Mouse (Mus musculus) MEL (cell line): Measurements from ENCODE around the gene Nup205. TPM values are rescaled to one million over a fixed set of nuclear protein-coding genes. Genes with fewer than 3 reads are reported as not detected.

Experiments
- DNase-seq: peaks from one replicate; pipeline ENCODE4 v3.0.0; 2011; ENCODE audit warnings: low read depth, low spot score
- H3K27ac ChIP-seq: 2 replicates; pipeline ENCODE4 v1.5.1; 2012; ENCODE audit warnings: low read depth, mild to moderate bottlenecking, control low read depth, low read length, moderate library complexity; ENCODE audit not compliant: control insufficient read depth
- H3K27me3 ChIP-seq, 2 experiments: fragments of 150-350 bp in 1 of 2; sonication (generic) in 1 of 2; 2 replicates each; pipeline ENCODE4 v1.6.1; 2012; ENCODE audit warnings: low read length in 2 of 2, mild to moderate bottlenecking in 2 of 2, improper control_type of control experiment in 1 of 2, moderate library complexity in 1 of 2; ENCODE audit not compliant: insufficient read depth in 2 of 2, control insufficient read depth in 1 of 2
- H3K36me3 ChIP-seq, 2 experiments: 2 replicates each; pipeline ENCODE4 v1.6.1; 2012 to 2014; ENCODE audit warnings: low read length in 2 of 2, improper control_type of control experiment in 1 of 2, inconsistent platforms in 1 of 2, mild to moderate bottlenecking in 1 of 2; ENCODE audit not compliant: insufficient read depth in 2 of 2, control insufficient read depth in 1 of 2
- H3K4me1 ChIP-seq, 2 experiments: fragments of 150-350 bp in 1 of 2; sonication (generic) in 1 of 2; 2 replicates each; pipeline ENCODE4 v1.6.1; 2012; ENCODE audit warnings: low read length in 2 of 2, improper control_type of control experiment in 1 of 2, mild to moderate bottlenecking in 1 of 2; ENCODE audit not compliant: insufficient read depth in 2 of 2, control insufficient read depth in 1 of 2
- H3K4me3 ChIP-seq, 2 experiments: fragments of 150-350 bp in 1 of 2; sonication (generic) in 1 of 2; 2 replicates each; pipeline ENCODE4 v1.5.1; 2012; ENCODE audit warnings: low read depth in 2 of 2, low read length in 2 of 2, mild to moderate bottlenecking in 2 of 2, moderate library complexity in 2 of 2, control low read depth in 1 of 2, improper control_type of control experiment in 1 of 2; ENCODE audit not compliant: control insufficient read depth in 1 of 2, insufficient read depth in 1 of 2
- H3K79me2 ChIP-seq: 2 replicates; pipeline ENCODE4 v1.6.1; 2012; ENCODE audit warnings: mild to moderate bottlenecking, low read length, moderate library complexity; ENCODE audit not compliant: control insufficient read depth, poor library complexity, insufficient read depth
- H3K9ac ChIP-seq: 2 replicates; pipeline ENCODE4 v1.6.1; 2012; ENCODE audit warnings: low read depth, mild to moderate bottlenecking, control low read depth, low read length, moderate library complexity; ENCODE audit not compliant: control insufficient read depth, poor library complexity, severe bottlenecking
- H3K9me3 ChIP-seq: fragments of 150-350 bp; sonication (generic); replicated peaks from 2 replicates; pipeline ENCODE4 v1.6.1; 2012; ENCODE audit warnings: mild to moderate bottlenecking, low read length, improper control_type of control experiment, moderate library complexity; ENCODE audit not compliant: insufficient read depth
- CHD2 ChIP-seq: IDR thresholded peaks from 2 replicates; pipeline ENCODE4 v1.6.1; 2011; ENCODE audit warnings: low read length, improper control_type of control experiment
- CTCF ChIP-seq, 3 experiments: IDR thresholded peaks in 2 of 3; conservative IDR thresholded peaks in 1 of 3; 2 replicates each; pipeline ENCODE4 v1.5.1; 2011 to 2012; ENCODE audit warnings: low read length in 3 of 3, low read depth in 2 of 3, mild to moderate bottlenecking in 2 of 3, improper control_type of control experiment in 1 of 3, inconsistent platforms in 1 of 3, mixed read lengths in 1 of 3, moderate library complexity in 1 of 3; ENCODE audit not compliant: control insufficient read depth in 1 of 3, insufficient read depth in 1 of 3, poor library complexity in 1 of 3, severe bottlenecking in 1 of 3
- E2F4 ChIP-seq: IDR thresholded peaks from 2 replicates; pipeline ENCODE4 v1.6.1; 2011; ENCODE audit warnings: low read depth, low read length, improper control_type of control experiment, borderline replicate concordance
- ELF1 ChIP-seq: IDR thresholded peaks from 2 replicates; pipeline ENCODE4 v1.6.1; 2014; ENCODE audit warnings: low read depth, mild to moderate bottlenecking, inconsistent platforms, low read length, improper control_type of control experiment, moderate library complexity
- EP300 ChIP-seq, 2 experiments: IDR thresholded peaks; 2 replicates each; pipeline ENCODE4 v1.6.1; 2011; ENCODE audit warnings: improper control_type of control experiment in 2 of 2, low read length in 2 of 2, low read depth in 1 of 2, mild to moderate bottlenecking in 1 of 2
- GABPA ChIP-seq: IDR thresholded peaks from 2 replicates; pipeline ENCODE4 v1.6.1; 2012; ENCODE audit warnings: low read depth, mild to moderate bottlenecking, inconsistent platforms, low read length, improper control_type of control experiment, moderate library complexity
- GATA1 ChIP-seq: IDR thresholded peaks from 2 replicates; pipeline ENCODE4 v1.6.1; 2011; ENCODE audit warnings: low read depth, low read length, improper control_type of control experiment
- HCFC1 ChIP-seq: IDR thresholded peaks from 2 replicates; pipeline ENCODE4 v1.6.1; 2012; ENCODE audit warnings: low read depth, mild to moderate bottlenecking, inconsistent platforms, low read length, improper control_type of control experiment, moderate library complexity
- JUND ChIP-seq: IDR thresholded peaks from 2 replicates; pipeline ENCODE4 v1.6.1; 2011; ENCODE audit warnings: low read depth, mild to moderate bottlenecking, improper control_type of control experiment, low read length
- KAT2A ChIP-seq: conservative IDR thresholded peaks from 2 replicates; pipeline ENCODE4 v1.6.1; 2012; ENCODE audit warnings: low read depth, low read length, improper control_type of control experiment, inconsistent platforms
- MAFK ChIP-seq: IDR thresholded peaks from 2 replicates; pipeline ENCODE4 v1.6.1; 2011; ENCODE audit warnings: low read depth, mild to moderate bottlenecking, low read length, improper control_type of control experiment, borderline replicate concordance
- MAX ChIP-seq: IDR thresholded peaks from 2 replicates; pipeline ENCODE4 v1.6.1; 2011; ENCODE audit warnings: low read length, improper control_type of control experiment
- MAZ ChIP-seq: IDR thresholded peaks from 2 replicates; pipeline ENCODE4 v1.6.1; 2012; ENCODE audit warnings: low read depth, mild to moderate bottlenecking, inconsistent platforms, low read length, improper control_type of control experiment
- MXI1 ChIP-seq: IDR thresholded peaks from 2 replicates; pipeline ENCODE4 v1.6.1; 2011; ENCODE audit warnings: mild to moderate bottlenecking, low read depth, low read length, improper control_type of control experiment
- MYB ChIP-seq: IDR thresholded peaks from 2 replicates; pipeline ENCODE4 v1.6.1; 2011; ENCODE audit warnings: mild to moderate bottlenecking, low read depth, low read length, improper control_type of control experiment
- MYC ChIP-seq: IDR thresholded peaks from 2 replicates; pipeline ENCODE4 v1.6.1; 2011; ENCODE audit warnings: low read depth, mild to moderate bottlenecking, low read length, improper control_type of control experiment, moderate library complexity
- NELFE ChIP-seq: IDR thresholded peaks from 2 replicates; pipeline ENCODE4 v1.6.1; 2011; ENCODE audit warnings: low read depth, low read length, improper control_type of control experiment
- NRF1 ChIP-seq: IDR thresholded peaks from 2 replicates; pipeline ENCODE4 v1.6.1; 2014; ENCODE audit warnings: low read depth, mild to moderate bottlenecking, inconsistent platforms, low read length, improper control_type of control experiment, moderate library complexity; ENCODE audit not compliant: poor library complexity, insufficient read depth, severe bottlenecking
- POLR2A ChIP-seq, 2 experiments: IDR thresholded peaks; 2 replicates each; pipeline ENCODE4 v1.6.1; 2011 to 2012; ENCODE audit warnings: low read length in 2 of 2, mild to moderate bottlenecking in 2 of 2, control low read depth in 1 of 2, improper control_type of control experiment in 1 of 2, low read depth in 1 of 2, moderate library complexity in 1 of 2; ENCODE audit not compliant: control insufficient read depth in 1 of 2, insufficient read depth in 1 of 2, poor library complexity in 1 of 2
- RAD21 ChIP-seq: IDR thresholded peaks from 2 replicates; pipeline ENCODE4 v1.6.1; 2011; ENCODE audit warnings: mild to moderate bottlenecking, low read depth, low read length, improper control_type of control experiment
- RCOR1 ChIP-seq: IDR thresholded peaks from 2 replicates; pipeline ENCODE4 v1.6.1; 2012; ENCODE audit warnings: low read depth, mild to moderate bottlenecking, inconsistent platforms, low read length, improper control_type of control experiment
- SIN3A ChIP-seq: IDR thresholded peaks from 2 replicates; pipeline ENCODE4 v1.6.1; 2012; ENCODE audit warnings: low read length, improper control_type of control experiment, inconsistent platforms
- SMC3 ChIP-seq: IDR thresholded peaks from 2 replicates; pipeline ENCODE4 v1.6.1; 2011; ENCODE audit warnings: low read depth, low read length, improper control_type of control experiment
- TBP ChIP-seq: IDR thresholded peaks from 2 replicates; pipeline ENCODE4 v1.8.0; 2011; ENCODE audit warnings: low read depth, low read length, improper control_type of control experiment
- TCF12 ChIP-seq: IDR thresholded peaks from 2 replicates; pipeline ENCODE4 v1.6.1; 2014; ENCODE audit warnings: low read depth, mild to moderate bottlenecking, inconsistent platforms, low read length, improper control_type of control experiment, moderate library complexity
- UBTF ChIP-seq: IDR thresholded peaks from 2 replicates; pipeline ENCODE4 v1.6.1; 2012; ENCODE audit warnings: low read depth, mild to moderate bottlenecking, inconsistent platforms, low read length, improper control_type of control experiment, moderate library complexity, borderline replicate concordance; ENCODE audit not compliant: insufficient read depth
- USF1 ChIP-seq: IDR thresholded peaks from 2 replicates; pipeline ENCODE4 v1.6.1; 2014; ENCODE audit warnings: low read depth, mild to moderate bottlenecking, inconsistent platforms, low read length, improper control_type of control experiment, moderate library complexity
- USF2 ChIP-seq, 2 experiments: IDR thresholded peaks; 2 replicates each; pipeline ENCODE4 v1.6.1; 2011 to 2012; ENCODE audit warnings: improper control_type of control experiment in 2 of 2, low read length in 2 of 2, borderline replicate concordance in 1 of 2, inconsistent platforms in 1 of 2, low read depth in 1 of 2, mild to moderate bottlenecking in 1 of 2; ENCODE audit not compliant: insufficient read depth in 1 of 2
- ZC3H11A ChIP-seq: IDR thresholded peaks from 2 replicates; pipeline ENCODE4 v1.6.1; 2012; ENCODE audit warnings: low read depth, mild to moderate bottlenecking, inconsistent platforms, low read length, improper control_type of control experiment
- ZNF384 ChIP-seq: IDR thresholded peaks from 2 replicates; pipeline ENCODE4 v1.6.1; 2012; ENCODE audit warnings: low read depth, mild to moderate bottlenecking, inconsistent platforms, low read length, improper control_type of control experiment
- polyA plus RNA-seq, 2 experiments: library from polyadenylated mRNA; stranded (reverse) in 1 of 2; unstranded in 1 of 2; fragments of >175 nt in 1 of 2; fragments of >200 nt in 1 of 2; gene quantifications; 2 replicates each; pipeline versions ENCODE4 v1.2.1 to v1.2.4; 2012; ENCODE audit warnings: low replicate concordance in 2 of 2, low read depth in 1 of 2; ENCODE audit not compliant: insufficient read length in 2 of 2, insufficient read depth in 1 of 2, missing spikeins in 1 of 2
- total RNA-seq: library from RNA; depleted of rRNA; stranded (reverse); fragments of 300-350 nt; gene quantifications from 2 replicates; pipeline ENCODE4 v1.2.3, GENCODE M21; 2012

Gene Nup205
- total and polyA plus RNA-seq, 3 experiments: 32.1 to 89.3 (median 82.9) TPM

GRCm38 (mm10) chr6:35251807-35252476, 74.7 kb downstream of the Nup205 start (continued):
- TF ChIP-seq UBTF: no peak
- no peak for TF ChIP-seq RAD21
- no peak for TF ChIP-seq GABPA
- no peak for TF ChIP-seq E2F4
- TF ChIP-seq POLR2A (IDR thresholded peaks at IDR 0.05; ENCODE audit: control insufficient read depth in 1 of 2, insufficient read depth in 1 of 2, low read depth in 1 of 2, low read length in 2 of 2, poor library complexity in 1 of 2): no peak
- TF ChIP-seq MAFK: no peak
- no peak for TF ChIP-seq CHD2
- no peak for TF ChIP-seq ZC3H11A
- no peak for TF ChIP-seq NELFE
- no peak for TF ChIP-seq JUND
- no peak for TF ChIP-seq MYC
- TF ChIP-seq TCF12: no peak
- peak; percentile 34; the same call in 1 of the 2 replicates for TF ChIP-seq MAX
- TF ChIP-seq EP300 (IDR thresholded peaks at IDR 0.05; ENCODE audit: low read depth in 1 of 2, low read length in 2 of 2): no peak
- TF ChIP-seq HCFC1: no peak
- no peak for TF ChIP-seq ZNF384
- TF ChIP-seq KAT2A: no peak
- TF ChIP-seq MYB: no peak
- TF ChIP-seq SIN3A: no peak
- TF ChIP-seq TBP: peak; percentile 46; the same call in 1 of the 2 replicates

- Histone ChIP-seq H3K4me1 (peaks cover 31 to 35% of the 10 kb centered on the region in 2 experiments), H3K27me3 (no peaks in the 10 kb centered on the region), H3K79me2 (peaks cover 9% of the 10 kb centered on the region), H3K36me3 (peaks cover 0 to 39% of the 10 kb centered on the region in 2 experiments; a peak in 2 of 4 replicates), H3K9ac (peak overlapping the region; percentile 95), H3K27ac (peak overlapping the region; percentile 77), H3K9me3 (no peaks in the 10 kb centered on the region), H3K4me3 (peak overlapping the region; percentile 87 to 93)
- peak; percentile 92 for DNase-seq
- TF ChIP-seq KAT2A (no peak; the same call in 1 of the 2 replicates), TBP (0 out of 2 replicates have a peak, but pooled peaks have one; percentile 31), MYB (peak; percentile 32; the same call in 1 of the 2 replicates), ELF1 (peak; percentile 97), MAZ (peak; percentile 75), SIN3A (peak; percentile 78), ZC3H11A (0 out of 2 replicates have a peak, but pooled peaks have one; percentile 2), UBTF (0 out of 2 replicates have a peak, but pooled peaks have one; percentile 12), SMC3 (peak; percentile 33), USF1 (no peak; the same call in 1 of the 2 replicates), CTCF (IDR thresholded peaks at IDR 0.05 in 2 of 3, conservative IDR thresholded peaks at IDR 0.05 in 1 of 3; ENCODE audit: control insufficient read depth in 1 of 3, insufficient read depth in 1 of 3, low read depth in 2 of 3, low read length in 3 of 3, poor library complexity in 1 of 3, severe bottlenecking in 1 of 3) (peak; percentile 58 to 94 (median 79)), USF2 (IDR thresholded peaks at IDR 0.05; ENCODE audit: borderline replicate concordance in 1 of 2, insufficient read depth in 1 of 2, low read depth in 1 of 2, low read length in 2 of 2) (no peak), GATA1 (no peak), JUND (0 out of 2 replicates have a peak, but pooled peaks have one; percentile 36), RCOR1 (0 out of 2 replicates have a peak, but pooled peaks have one; percentile 44), MXI1 (peak; percentile 59), HCFC1 (peak; percentile 81), MAX (peak; percentile 70), GABPA (peak; percentile 43; the same call in 1 of the 2 replicates), NRF1 (no peak), RAD21 (peak; percentile 37)
These were observed 75.5 kb downstream of the Nup205 start for GRCm38 (mm10) chr6:35252477-35253346.
